Mouse (Mus musculus): ENCODE data around the gene Klhl22.
"Not testable (repeated sequence)": the region's sequence is repeated elsewhere in the genome, so short reads cannot be mapped to it uniquely, and the experiment has no call there.

Klhl22 gene

GRCm38 (mm10) chr16:17759344-17759773 lies at the start of gene Klhl22:
Gene Klhl22 (plus strand): TSS chr16:17759618.
- peak; percentile 40 to 84 for DNase-seq (ENCODE audit: low spot score in 2 of 2)

GRCm38 (mm10) chr16:17717791-17718190 lies 41.6 kb upstream of the Klhl22 start:
- no peak for DNase-seq (ENCODE audit: low spot score in 2 of 2)

GRCm38 (mm10) chr16:17721114-17721808 lies 38.2 kb upstream of the Klhl22 start:
- DNase-seq (ENCODE audit: low spot score in 2 of 2) = no peak

GRCm38 (mm10) chr16:17721822-17722460 lies 37.5 kb upstream of the Klhl22 start:
- peak in 1 of 2 experiments; percentile 30 for DNase-seq (ENCODE audit: low spot score in 2 of 2)

GRCm38 (mm10) chr16:17722461-17723324 lies 36.7 kb upstream of the Klhl22 start:
- peak; percentile 79 to 91 for DNase-seq (ENCODE audit: low spot score in 2 of 2)

- no peak for DNase-seq (ENCODE audit: low spot score in 2 of 2)
Observed at GRCm38 (mm10) chr16:17723325-17723626, 36.1 kb upstream of the Klhl22 start.

GRCm38 (mm10) chr16:17724448-17724847 lies 35.0 kb upstream of the Klhl22 start:
- DNase-seq (ENCODE audit: low spot score in 2 of 2) = no peak

- peak in 1 of 2 experiments; percentile 21 for DNase-seq (ENCODE audit: low spot score in 2 of 2)
Observed at GRCm38 (mm10) chr16:17727179-17727861, 32.1 kb upstream of the Klhl22 start.

GRCm38 (mm10) chr16:17729974-17730373 lies 29.4 kb upstream of the Klhl22 start:
- DNase-seq (ENCODE audit: low spot score in 2 of 2) = no peak

- no peak for DNase-seq (ENCODE audit: low spot score in 2 of 2)
Observed at GRCm38 (mm10) chr16:17732021-17732420, 27.4 kb upstream of the Klhl22 start.

- no peak for DNase-seq (ENCODE audit: low spot score in 2 of 2)
Observed at GRCm38 (mm10) chr16:17732431-17732830, 27.0 kb upstream of the Klhl22 start.

GRCm38 (mm10) chr16:17732841-17733340 lies 26.5 kb upstream of the Klhl22 start, which contains the start of gene Med15:
Gene Med15 (minus strand): TSS chr16:17732891.
- DNase-seq (ENCODE audit: low spot score in 2 of 2) = no peak

- no peak for DNase-seq (ENCODE audit: low spot score in 2 of 2)
Observed at GRCm38 (mm10) chr16:17733646-17734045, 25.8 kb upstream of the Klhl22 start.

GRCm38 (mm10) chr16:17734872-17735271 lies 24.5 kb upstream of the Klhl22 start:
- not testable (repeated sequence) for DNase-seq (ENCODE audit: low spot score in 2 of 2)

GRCm38 (mm10) chr16:17736156-17736555 lies 23.3 kb upstream of the Klhl22 start:
- no peak for DNase-seq (ENCODE audit: low spot score in 2 of 2)

- no peak for DNase-seq (ENCODE audit: low spot score in 2 of 2)
Observed at GRCm38 (mm10) chr16:17740080-17740479, 19.3 kb upstream of the Klhl22 start.

- DNase-seq (ENCODE audit: low spot score in 2 of 2) = no peak
Observed at GRCm38 (mm10) chr16:17742810-17743209, 16.6 kb upstream of the Klhl22 start.

GRCm38 (mm10) chr16:17743279-17743678 lies 16.1 kb upstream of the Klhl22 start:
- no peak for DNase-seq (ENCODE audit: low spot score in 2 of 2)

GRCm38 (mm10) chr16:17744536-17744935 lies 14.9 kb upstream of the Klhl22 start:
- no peak for DNase-seq (ENCODE audit: low spot score in 2 of 2)

- no peak for DNase-seq (ENCODE audit: low spot score in 2 of 2)
Observed at GRCm38 (mm10) chr16:17745067-17745466, 14.4 kb upstream of the Klhl22 start.

- DNase-seq (ENCODE audit: low spot score in 2 of 2) = no peak
Observed at GRCm38 (mm10) chr16:17753001-17753400, 6.4 kb upstream of the Klhl22 start.

GRCm38 (mm10) chr16:17753686-17754085 lies 5.7 kb upstream of the Klhl22 start:
- no peak for DNase-seq (ENCODE audit: low spot score in 2 of 2)

Data from left cerebral cortex, adult 9 months (tissue).